ENCODE assay signal across 20 mouse cellular contexts in the genomic region with DNA sequence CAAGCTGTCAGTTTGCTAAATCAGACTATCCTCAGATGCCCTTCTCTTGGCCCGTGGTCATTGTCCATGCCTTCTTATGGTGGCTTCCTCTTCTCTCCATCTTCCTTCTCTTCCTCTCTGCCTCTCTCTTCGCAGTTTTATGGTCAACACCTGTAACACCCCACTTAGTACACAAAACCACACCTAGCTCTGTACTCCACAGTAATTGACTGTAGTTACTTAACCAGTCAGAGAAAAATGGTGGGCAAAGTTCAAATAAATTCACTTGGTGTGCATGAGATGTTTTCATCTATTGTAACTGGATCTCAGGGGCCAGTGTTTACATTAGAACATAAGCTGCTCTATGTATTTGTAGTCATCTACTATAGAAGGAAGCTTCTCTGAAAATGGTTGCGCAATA.
"Had no signal": no experiment of that assay in that cellular context is flagged by ENCODE, and none has a peak within 500 bp of the region (broad histone marks: within the 10 kb centered on the region; RNA-seq: fewer than 3 reads in every experiment).

No protein-coding gene starts in this region.

- H3K9ac ChIP-seq: lung, embryonic 14.5 days; midbrain, embryonic 12.5 days; neural tube, embryonic 13.5 days; neural tube, embryonic 15.5 days had no signal

- H3K27me3 ChIP-seq: megakaryocyte, embryonic 14.5 days; midbrain, embryonic 12.5 days; neural tube, embryonic 13.5 days; neural tube, embryonic 15.5 days had no signal

- H3K9me3 ChIP-seq: megakaryocyte, embryonic 14.5 days; midbrain, embryonic 12.5 days; neural tube, embryonic 13.5 days; neural tube, embryonic 15.5 days had no signal

- DNase-seq: lung, adult 18-20 months; lung, embryonic 14.5 days; lung, postnatal 10 days; lung, postnatal 36 days; midbrain, embryonic 14.5 days; retina, postnatal 1 day; right cerebral cortex, adult 18-20 months; right cerebral cortex, postnatal 25 days; right cerebral cortex, postnatal 4 days; spleen, adult 18-20 months; thymus, adult 2 months; thymus, postnatal 25 days; thymus, postnatal 4 days had no signal

- H3K27ac ChIP-seq: macrophage; midbrain, embryonic 12.5 days; neural tube, embryonic 13.5 days; neural tube, embryonic 15.5 days had no signal

- H3K4me2 ChIP-seq: lung, embryonic 14.5 days; midbrain, embryonic 12.5 days; neural tube, embryonic 13.5 days; neural tube, embryonic 15.5 days had no signal

- H3K4me3 ChIP-seq: megakaryocyte, embryonic 14.5 days; midbrain, embryonic 12.5 days; myocyte; neural tube, embryonic 13.5 days; neural tube, embryonic 15.5 days had no signal

- ATAC-seq: midbrain, embryonic 16.5 days had no signal

- H3K4me1 ChIP-seq: megakaryocyte, embryonic 14.5 days; midbrain, embryonic 12.5 days; neural tube, embryonic 13.5 days; neural tube, embryonic 15.5 days had no signal

- H3K36me3 ChIP-seq: midbrain, embryonic 12.5 days; neural tube, embryonic 13.5 days; neural tube, embryonic 15.5 days had no signal
